Mouse (Mus musculus): ENCODE measurements around the gene Abca14.
"Not testable (repeated sequence)": the region's sequence is repeated elsewhere in the genome, so short reads cannot be mapped to it uniquely, and the experiment has no call there.

Abca14 gene

GRCm38 (mm10) chr7:120201771-120202170, 2.0 kb upstream of the Abca14 start, which contains the start of gene Crym:
Gene Crym, minus strand, starts transcription at chr7:120202111.
- no peak for DNase-seq (ENCODE audit: low spot score)

DNA sequence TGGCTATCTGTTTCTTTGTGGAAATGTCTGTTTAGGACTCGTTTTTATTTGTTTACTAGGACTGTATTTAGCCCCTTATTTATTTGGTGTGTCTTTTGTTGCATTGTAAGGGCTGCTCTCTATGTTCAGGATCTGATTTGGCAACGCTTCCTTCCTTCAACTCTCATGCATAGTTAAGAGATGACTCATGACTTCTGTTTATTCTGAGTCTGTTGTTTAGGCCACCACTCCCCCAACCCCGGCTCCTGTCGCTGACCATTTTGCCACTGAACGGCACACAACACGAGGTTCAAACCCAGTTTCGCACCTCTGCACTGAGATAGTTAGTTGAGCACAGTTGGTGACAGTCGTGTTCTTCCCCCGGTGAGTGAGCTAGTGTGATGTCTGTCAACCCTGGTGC, 2.2 kb downstream of the Abca14 start:
- no peak for DNase-seq (ENCODE audit: low spot score)

DNA sequence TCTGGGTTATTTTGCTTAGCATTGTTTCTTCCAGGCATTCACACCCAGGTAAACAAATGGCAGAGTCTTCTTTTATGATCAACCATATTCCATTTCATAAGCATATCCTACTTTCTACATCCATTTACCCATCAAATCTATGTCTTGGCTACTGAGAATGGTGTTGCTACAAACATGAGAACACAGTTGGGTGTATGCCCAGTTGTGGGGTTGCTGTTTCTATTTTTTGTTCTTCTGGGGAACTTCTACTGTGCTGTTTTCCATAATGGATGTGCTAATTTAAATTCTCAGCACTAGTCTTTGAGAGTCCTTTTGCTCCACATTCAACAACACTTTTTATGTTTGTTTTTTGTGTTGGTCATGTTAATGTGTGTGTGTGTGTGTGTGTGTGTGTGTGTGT, 24.8 kb downstream of the Abca14 start:
- DNase-seq (ENCODE audit: low spot score): no peak

DNA sequence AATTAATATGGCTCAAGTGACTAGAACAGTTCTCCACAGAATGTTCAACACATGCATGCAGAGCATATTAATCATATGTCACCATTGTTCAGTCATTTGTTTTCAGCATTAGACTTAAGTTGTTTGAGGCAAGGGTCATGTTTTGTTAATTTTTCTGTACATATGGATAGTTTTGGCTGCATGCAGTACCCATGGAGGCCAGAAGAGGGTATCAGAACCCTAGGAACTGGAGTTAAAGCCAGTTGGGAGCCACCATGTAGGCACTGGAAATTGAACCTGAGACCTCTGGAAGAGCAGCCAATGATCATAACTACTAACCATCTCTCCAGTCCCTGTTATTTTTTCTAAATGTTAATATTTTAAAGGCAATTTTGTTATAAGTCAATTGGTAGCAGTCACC, 37.3 kb downstream of the Abca14 start:
- DNase-seq (ENCODE audit: low spot score): no peak

- no peak for DNase-seq (ENCODE audit: low spot score)
Observed at GRCm38 (mm10) chr7:120271135-120271991, 67.6 kb downstream of the Abca14 start.

- no peak for DNase-seq (ENCODE audit: low spot score)
Observed at GRCm38 (mm10) chr7:120272110-120272509, 68.3 kb downstream of the Abca14 start.

DNA sequence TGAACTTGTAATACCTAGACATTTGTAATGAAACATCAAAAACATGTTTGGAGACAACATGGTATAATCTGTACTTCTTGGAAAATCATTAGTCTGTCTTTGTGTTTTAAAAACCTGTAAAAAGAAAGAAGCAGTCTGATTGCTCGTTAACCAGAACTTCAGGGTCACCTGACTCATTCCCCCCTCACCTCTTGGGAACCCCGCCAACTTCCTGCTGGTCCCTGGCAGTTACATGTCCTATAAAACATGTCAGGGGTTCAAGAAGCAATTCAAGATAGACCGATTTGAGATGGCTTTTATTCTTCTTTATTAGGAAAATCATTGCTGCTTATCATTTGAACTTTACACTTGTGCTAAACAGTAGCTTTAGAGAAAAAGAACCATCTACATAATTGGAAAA, 81.5 kb downstream of the Abca14 start:
- peak; percentile 24 for DNase-seq (ENCODE audit: low spot score)

DNA sequence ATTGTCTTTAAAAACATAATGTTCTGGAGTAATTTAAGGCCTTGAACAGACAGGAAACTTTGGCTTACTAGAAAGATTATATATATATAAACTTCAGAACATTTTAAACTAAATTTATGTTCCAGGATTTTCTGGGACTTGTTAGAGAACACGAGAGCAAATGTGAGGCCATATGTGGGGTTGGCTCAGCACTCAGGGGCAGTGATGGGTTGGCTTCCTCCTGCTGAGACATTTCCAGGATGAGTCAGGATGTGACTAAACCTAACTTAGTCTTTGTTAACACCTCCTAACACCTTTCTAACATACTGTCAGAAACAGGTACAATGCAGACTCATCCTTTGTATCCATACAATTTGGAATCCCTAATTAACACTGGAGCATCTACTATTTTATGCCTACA, 112.3 kb downstream of the Abca14 start:
- DNase-seq (ENCODE audit: low spot score): no peak

DNA sequence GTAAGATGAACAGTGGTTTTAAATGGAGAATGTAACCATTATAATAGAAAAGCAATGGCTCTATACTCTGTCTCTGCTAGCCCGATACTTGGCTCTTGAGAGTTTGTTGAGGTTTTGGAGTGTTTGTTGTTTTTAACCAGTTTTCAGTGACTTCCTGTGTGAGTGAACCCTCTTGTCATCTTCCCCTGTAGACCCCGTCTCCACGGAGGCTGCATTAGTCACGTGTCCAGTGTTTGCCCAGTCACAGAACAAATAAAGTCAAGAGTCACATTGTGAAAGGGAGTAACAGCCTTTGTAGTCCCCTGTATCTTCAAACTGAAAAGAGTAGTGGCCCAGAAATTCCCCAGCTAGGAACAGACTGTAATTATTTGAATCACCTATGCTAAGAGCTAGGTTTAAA, 119.2 kb downstream of the Abca14 start:
- DNase-seq (ENCODE audit: low spot score): no peak

GRCm38 (mm10) chr7:120325911-120326310, 122.2 kb downstream of the Abca14 start:
- DNase-seq (ENCODE audit: low spot score): not testable (repeated sequence)

- peak; percentile 25 for DNase-seq (ENCODE audit: low spot score)
Observed at GRCm38 (mm10) chr7:120327220-120328073, 123.7 kb downstream of the Abca14 start.

DNA sequence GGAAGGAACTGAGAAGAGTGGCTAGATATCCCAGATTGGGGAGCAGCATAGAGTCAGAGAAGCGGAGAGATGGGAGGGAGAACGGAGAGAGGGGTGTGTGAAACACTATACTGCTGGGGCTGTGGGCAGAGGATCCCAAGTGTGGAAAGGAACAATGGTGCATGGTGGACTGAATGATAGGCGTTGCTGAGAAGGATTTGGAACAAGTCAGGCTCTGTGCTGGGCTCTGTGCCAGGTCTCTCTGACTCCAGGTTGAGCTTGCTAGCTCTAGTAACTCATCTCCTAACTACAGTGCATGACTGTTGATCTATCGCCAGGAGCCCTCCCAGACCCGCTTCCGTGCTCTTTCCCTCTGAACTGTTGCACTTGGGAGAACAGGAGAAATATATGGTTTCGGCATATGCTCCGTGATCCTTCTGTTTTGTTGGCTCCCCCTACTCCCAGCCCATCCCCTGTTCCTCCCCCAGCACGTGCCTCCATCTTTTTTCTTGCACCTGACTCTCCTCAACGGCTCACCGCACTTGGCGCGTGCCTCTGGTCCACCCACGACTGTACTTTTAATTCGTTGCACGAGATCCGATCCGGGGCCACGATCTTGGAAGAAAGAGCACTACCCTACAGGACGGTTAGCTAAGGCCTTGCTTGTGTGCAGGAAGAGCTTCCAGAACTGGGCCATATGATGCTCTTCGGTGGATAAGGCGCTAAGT, 124.5 kb downstream of the Abca14 start, which contains the start of gene Abca15:
TSS of gene Abca15 (plus strand) at position 584 of the 707 bp plus-strand sequence.
- DNase-seq (ENCODE audit: low spot score): peak; percentile 5

- DNase-seq (ENCODE audit: low spot score): no peak
Observed at GRCm38 (mm10) chr7:120361159-120361558, 157.4 kb downstream of the Abca14 start.

Measured in urinary bladder, postnatal 14 days (tissue).